Mouse (Mus musculus) lung, postnatal 0 days (tissue): Measurements from ENCODE around the gene Dcakd. TPM values are rescaled to one million over a fixed set of nuclear protein-coding genes. Genes with fewer than 3 reads are reported as not detected.

Source experiments
- ATAC-seq: fragments of 200-750 bp; cut with Nextera tagmentation; 2 replicates; pipeline ENCODE4 v1.8.0; 2017; ENCODE audit warnings: moderate library complexity
- DNase-seq: peaks from one replicate; pipeline ENCODE4 v3.0.0-alpha.2; 2016; ENCODE audit warnings: low spot score
- H3K27ac ChIP-seq: fragments of 300-500 bp; sonication (generic); 2 replicates; pipeline ENCODE4 v1.5.1; 2014; ENCODE audit warnings: antibody characterized with exemption, mild to moderate bottlenecking, low read length, mixed read lengths
- H3K27me3 ChIP-seq: fragments of 300-500 bp; sonication (generic); replicated peaks from 2 replicates; pipeline ENCODE4 v1.6.1; 2014; ENCODE audit warnings: low read length, mixed read lengths; ENCODE audit not compliant: insufficient read depth
- H3K36me3 ChIP-seq: fragments of 300-500 bp; sonication (generic); 2 replicates; pipeline ENCODE4 v1.6.1; 2014; ENCODE audit warnings: low read length, mixed read lengths; ENCODE audit not compliant: insufficient read depth
- H3K4me1 ChIP-seq: fragments of 300-500 bp; sonication (generic); 2 replicates; pipeline ENCODE4 v1.6.1; 2014; ENCODE audit warnings: antibody characterized with exemption, low read depth, low read length, mixed read lengths; ENCODE audit not compliant: insufficient read depth
- H3K4me2 ChIP-seq: fragments of 300-500 bp; sonication (generic); replicated peaks from 2 replicates; pipeline ENCODE4 v1.6.1; 2014; ENCODE audit warnings: low read depth, mild to moderate bottlenecking, low read length, moderate library complexity, mixed read lengths
- H3K4me3 ChIP-seq: fragments of 300-500 bp; sonication (generic); 2 replicates; pipeline ENCODE4 v1.5.1; 2014; ENCODE audit warnings: low read depth, low read length
- H3K9ac ChIP-seq: fragments of 300-500 bp; sonication (generic); replicated peaks from 2 replicates; pipeline ENCODE4 v1.6.1; 2014; ENCODE audit warnings: low read depth, mild to moderate bottlenecking
- H3K9me3 ChIP-seq: fragments of 300-500 bp; sonication (generic); 2 replicates; pipeline ENCODE4 v1.6.1; 2016; ENCODE audit warnings: low read length, mixed read lengths
- CTCF ChIP-seq: IDR thresholded peaks from 2 replicates; pipeline ENCODE4 v1.5.1; 2016; ENCODE audit warnings: antibody characterized with exemption, mild to moderate bottlenecking
- EP300 ChIP-seq: IDR thresholded peaks from 2 replicates; pipeline ENCODE4 v1.6.1; 2016; ENCODE audit warnings: antibody characterized with exemption, mild to moderate bottlenecking, control low read depth
- WGBS: fragments of 180-500 bp; shearing (Covaris S2); extraction: QIAGEN DNeasy Blood & Tissue Kit; methylation state at CpG from one replicate; pipeline ENCODE4 v1.1.7; 2014; 5-methylcytosine and 5-hydroxymethylcytosine counted together
- polyA plus RNA-seq: library from polyadenylated mRNA; unstranded; fragments of >200 nt; fragmentation: Nextera tagmentation; extraction: Ambion mirVana; gene quantifications from 2 replicates; pipeline ENCODE4 v1.2.1, GENCODE M21; 2015

Dcakd gene
- polyA plus RNA-seq, 1 experiment from 2014 or later: 51.1 TPM

- H3K9me3 ChIP-seq: no peaks in the 10 kb centered on the region
- DNase-seq: no peak
- WGBS: 90% methylated on average over 14 of the region's 14 CpGs
- no peak overlapping the region for H3K4me2 ChIP-seq
- H3K9ac ChIP-seq: no peak overlapping the region
- TF ChIP-seq EP300: no peak
- TF ChIP-seq CTCF: no peak
- peaks cover 22% of the 10 kb centered on the region for H3K36me3 ChIP-seq
- H3K4me1 ChIP-seq: no peaks in the 10 kb centered on the region
- H3K27me3 ChIP-seq: no peaks in the 10 kb centered on the region
- ATAC-seq: no peak
- 0 out of 2 replicates have a peak overlapping the region, but pooled peaks have one; percentile 11 for H3K27ac ChIP-seq
- no peak overlapping the region for H3K4me3 ChIP-seq
Observed at GRCm38 (mm10) chr11:103066191-103067050, 38.3 kb upstream of the Dcakd start.

GRCm38 (mm10) chr11:103058499-103059085 is 30.5 kb upstream of the Dcakd start:
- H3K4me2 ChIP-seq: no peak overlapping the region
- no peaks in the 10 kb centered on the region for H3K9me3 ChIP-seq
- TF ChIP-seq CTCF (peak; percentile 22; the same call in 1 of the 2 replicates), EP300 (no peak)
- no peaks in the 10 kb centered on the region for H3K4me1 ChIP-seq
- peaks cover 49% of the 10 kb centered on the region for H3K36me3 ChIP-seq
- no peak overlapping the region for H3K27ac ChIP-seq
- ATAC-seq (peak; percentile 64), DNase-seq (peak; percentile 26)
- H3K27me3 ChIP-seq: no peaks in the 10 kb centered on the region
- no peak overlapping the region for H3K9ac ChIP-seq
- 50% methylated on average over 3 of the region's 3 CpGs for WGBS
- no peak overlapping the region for H3K4me3 ChIP-seq

DNA sequence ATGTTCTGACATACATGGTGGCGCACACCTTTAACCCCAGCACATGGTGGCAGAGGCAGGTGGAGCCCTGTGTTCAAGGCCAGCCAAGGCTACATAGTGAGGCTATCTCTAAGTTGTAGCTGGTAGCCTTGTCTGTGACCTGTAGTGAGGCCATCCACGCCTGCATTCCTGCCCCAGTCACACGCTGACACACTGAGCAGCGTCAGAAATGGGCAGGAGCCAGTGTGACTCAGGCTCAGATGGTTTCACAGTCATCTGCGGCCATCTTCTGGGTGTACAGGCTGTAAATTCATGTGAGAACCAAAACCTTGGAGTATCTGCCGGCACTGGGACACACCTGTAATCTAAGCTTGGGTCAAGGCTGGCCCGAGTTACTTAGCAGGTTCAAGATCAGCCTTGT is 28.5 kb upstream of the Dcakd start:
- H3K4me1 ChIP-seq: no peaks in the 10 kb centered on the region

GRCm38 (mm10) chr11:103054798-103055197 is 26.7 kb upstream of the Dcakd start:
- Histone ChIP-seq H3K4me2 (no peak overlapping the region), H3K4me1 (no peaks in the 10 kb centered on the region), H3K9me3 (no peaks in the 10 kb centered on the region), H3K27ac (no peak overlapping the region), H3K27me3 (no peaks in the 10 kb centered on the region), H3K36me3 (peaks cover 30% of the 10 kb centered on the region), H3K4me3 (no peak overlapping the region), H3K9ac (no peak overlapping the region)
- TF ChIP-seq EP300: no peak
- TF ChIP-seq CTCF: peak; percentile 92
- peak; percentile 81 for DNase-seq
- WGBS: 45% methylated on average over 6 of the region's 6 CpGs
- no peak for ATAC-seq

More for the DNA sequence above, 28.5 kb upstream of the Dcakd start:
- no peak overlapping the region for H3K9ac ChIP-seq
- H3K4me3 ChIP-seq: no peak overlapping the region
- ATAC-seq: no peak
- DNase-seq: no peak
- no peak overlapping the region for H3K27ac ChIP-seq
- no peak overlapping the region for H3K4me2 ChIP-seq
- no peaks in the 10 kb centered on the region for H3K9me3 ChIP-seq
- no peaks in the 10 kb centered on the region for H3K27me3 ChIP-seq
- 96% methylated on average over 7 of the region's 7 CpGs for WGBS
- TF ChIP-seq EP300 (no peak), CTCF (no peak)
- H3K36me3 ChIP-seq: peaks cover 43% of the 10 kb centered on the region

DNA sequence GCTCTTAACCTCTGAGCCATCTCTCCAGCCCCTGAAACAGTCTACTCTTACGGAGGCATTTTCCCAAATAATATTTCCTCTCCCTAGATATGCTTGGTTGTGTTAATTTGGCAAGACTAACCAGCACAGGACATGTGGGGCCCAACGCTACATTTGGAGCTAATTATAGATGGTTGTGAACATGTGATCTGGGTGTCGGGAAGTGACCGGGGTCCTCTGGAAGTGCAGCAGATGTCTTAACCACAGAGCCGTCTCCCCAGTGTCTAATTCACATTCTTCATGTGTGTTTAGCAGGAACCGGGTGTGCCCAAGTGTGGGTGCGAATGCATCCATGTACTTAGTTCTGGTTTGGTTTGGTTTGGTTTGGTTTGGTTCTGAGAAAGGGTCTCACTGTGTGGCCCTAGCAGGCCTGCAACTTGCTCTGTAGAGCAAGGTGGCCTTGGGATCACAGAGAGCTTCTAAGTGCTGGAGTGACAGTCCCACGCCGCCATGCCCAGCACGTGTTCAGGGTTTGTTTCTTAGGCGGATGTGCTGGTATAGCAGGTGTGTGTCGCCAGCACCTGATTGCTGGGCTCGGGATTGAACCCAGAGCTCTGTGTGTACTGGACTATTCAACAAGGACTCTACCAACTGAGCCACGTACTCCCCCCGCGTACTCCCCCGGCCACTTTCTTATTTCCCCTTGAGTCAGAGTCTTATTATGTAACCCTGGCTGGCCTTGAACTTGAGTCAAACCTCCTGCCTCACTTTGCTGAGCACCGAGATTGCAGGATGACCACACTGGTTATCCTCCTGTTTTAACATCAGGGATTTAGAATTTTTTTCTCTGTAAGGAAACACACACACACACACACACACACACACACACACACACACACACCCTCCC is 25.3 kb upstream of the Dcakd start:
- no peaks in the 10 kb centered on the region for H3K27me3 ChIP-seq
- no peak overlapping the region for H3K4me2 ChIP-seq
- 88% methylated on average over 18 of the region's 18 CpGs for WGBS
- ATAC-seq (no peak), DNase-seq (no peak)
- no peaks in the 10 kb centered on the region for H3K9me3 ChIP-seq
- H3K4me3 ChIP-seq: no peak overlapping the region
- H3K36me3 ChIP-seq: peaks cover 25% of the 10 kb centered on the region
- H3K27ac ChIP-seq: no peak overlapping the region
- H3K4me1 ChIP-seq: no peaks in the 10 kb centered on the region
- no peak overlapping the region for H3K9ac ChIP-seq
- TF ChIP-seq CTCF: no peak
- TF ChIP-seq EP300: no peak

DNA sequence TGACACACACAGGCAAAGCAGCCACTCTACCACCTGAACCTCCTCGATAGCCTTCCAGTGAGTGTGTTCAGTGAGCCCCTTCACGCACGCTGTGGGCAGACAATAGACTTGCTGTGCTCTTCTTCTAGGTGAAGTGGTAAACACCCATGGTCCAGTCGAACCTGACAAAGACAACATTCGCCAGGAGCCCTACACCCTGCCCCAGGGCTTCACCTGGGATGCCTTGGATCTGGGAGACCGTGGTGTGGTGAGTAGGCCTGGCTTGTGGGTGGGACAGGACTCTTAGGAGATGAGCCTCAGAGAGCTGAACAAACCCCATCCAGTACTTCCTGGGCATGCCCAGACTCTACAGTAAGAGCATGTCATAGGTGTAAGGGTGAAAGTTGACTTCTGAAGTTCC is 23.9 kb upstream of the Dcakd start:
- H3K4me1 ChIP-seq: no peaks in the 10 kb centered on the region
- no peak for DNase-seq
- H3K27me3 ChIP-seq: no peaks in the 10 kb centered on the region
- H3K27ac ChIP-seq: peak overlapping the region; percentile 49; the same call in 1 of the 2 replicates
- H3K4me3 ChIP-seq: no peak overlapping the region
- no peaks in the 10 kb centered on the region for H3K9me3 ChIP-seq
- peaks cover 21% of the 10 kb centered on the region; the same call in 1 of the 2 replicates for H3K36me3 ChIP-seq
- ATAC-seq: no peak
- H3K9ac ChIP-seq: no peak overlapping the region
- 88% methylated on average over 6 of the region's 6 CpGs for WGBS
- no peak overlapping the region for H3K4me2 ChIP-seq
- TF ChIP-seq EP300 (no peak), CTCF (no peak)
